Mouse (Mus musculus) spleen, adult 18-20 months (tissue): ENCODE results near the gene Sh3rf1.

Source experiments
- DNase-seq, 2 experiments: peaks; one replicate each; pipeline ENCODE4 v3.0.0; 2022; ENCODE audit warnings: mixed read lengths in 2 of 2

The Sh3rf1 gene

DNA sequence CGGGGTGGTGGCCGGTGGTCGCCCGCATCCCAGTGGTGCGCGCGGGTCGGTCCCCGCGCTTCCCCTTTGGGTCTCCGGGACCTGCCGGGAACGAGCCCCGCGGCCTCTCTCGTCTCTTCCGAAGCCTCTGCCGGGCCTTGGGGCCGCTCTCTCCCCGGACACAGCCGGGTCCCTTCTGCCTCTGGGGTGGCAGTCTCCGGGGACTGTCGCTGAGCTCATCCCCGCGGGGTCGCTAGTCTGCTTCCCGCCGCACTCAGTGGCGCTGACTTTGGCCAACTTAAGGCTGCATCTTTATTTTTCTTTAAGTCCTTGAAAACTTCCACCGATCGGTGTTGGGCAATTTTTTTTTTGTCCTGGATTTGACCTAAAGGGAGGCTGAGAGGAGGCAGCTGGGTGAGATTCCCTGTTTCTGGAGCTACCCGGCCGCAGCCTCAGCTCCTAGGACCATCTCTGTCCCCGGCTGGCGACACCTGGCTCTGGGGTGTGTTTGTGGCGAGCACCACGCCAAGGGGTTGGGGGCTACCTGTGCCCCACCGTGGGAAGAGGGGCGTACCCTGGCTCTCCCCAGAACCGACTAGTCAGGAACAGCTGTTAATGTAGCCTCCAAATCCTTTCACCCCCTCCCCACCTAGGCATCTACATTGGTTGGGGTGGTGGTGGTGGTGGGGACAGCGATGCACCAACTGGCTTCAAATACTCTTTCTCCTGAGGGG is 864 bp downstream of the Sh3rf1 start:
- DNase-seq = peak; percentile 36 to 59

DNA sequence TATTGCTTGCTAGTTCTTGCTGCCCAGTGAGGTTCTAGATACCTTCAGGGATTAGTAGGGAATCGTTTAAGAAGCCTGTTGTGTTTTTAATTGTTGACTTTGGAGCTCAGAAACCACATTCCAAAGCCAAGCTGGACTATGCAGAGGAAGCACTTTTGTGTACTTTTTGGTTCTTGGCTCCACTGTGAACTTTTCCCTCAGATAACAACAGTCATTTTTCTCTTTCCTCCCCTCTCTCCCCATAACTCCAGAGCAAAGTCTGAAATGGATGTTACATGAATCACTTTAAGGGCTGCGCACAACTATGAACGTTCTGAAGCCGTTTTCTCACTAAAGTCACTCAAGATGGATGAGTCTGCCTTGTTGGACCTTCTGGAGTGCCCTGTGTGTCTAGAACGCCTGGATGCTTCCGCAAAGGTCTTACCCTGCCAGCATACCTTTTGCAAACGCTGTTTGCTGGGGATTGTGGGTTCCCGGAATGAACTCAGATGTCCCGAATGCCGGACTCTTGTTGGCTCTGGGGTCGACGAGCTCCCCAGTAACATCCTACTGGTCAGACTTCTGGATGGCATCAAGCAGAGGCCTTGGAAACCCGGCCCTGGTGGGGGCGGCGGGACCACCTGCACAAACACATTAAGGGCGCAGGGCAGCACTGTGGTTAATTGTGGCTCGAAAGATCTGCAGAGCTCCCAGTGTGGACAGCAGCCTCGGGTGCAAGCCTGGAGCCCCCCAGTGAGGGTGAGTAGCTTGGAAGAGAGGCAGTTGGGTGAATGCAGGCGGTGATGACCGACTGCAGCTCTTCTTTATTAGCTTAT is 2.1 kb downstream of the Sh3rf1 start:
- no peak for DNase-seq

GRCm38 (mm10) chr8:61226632-61227031 is 3.0 kb downstream of the Sh3rf1 start:
- no peak for DNase-seq

DNA sequence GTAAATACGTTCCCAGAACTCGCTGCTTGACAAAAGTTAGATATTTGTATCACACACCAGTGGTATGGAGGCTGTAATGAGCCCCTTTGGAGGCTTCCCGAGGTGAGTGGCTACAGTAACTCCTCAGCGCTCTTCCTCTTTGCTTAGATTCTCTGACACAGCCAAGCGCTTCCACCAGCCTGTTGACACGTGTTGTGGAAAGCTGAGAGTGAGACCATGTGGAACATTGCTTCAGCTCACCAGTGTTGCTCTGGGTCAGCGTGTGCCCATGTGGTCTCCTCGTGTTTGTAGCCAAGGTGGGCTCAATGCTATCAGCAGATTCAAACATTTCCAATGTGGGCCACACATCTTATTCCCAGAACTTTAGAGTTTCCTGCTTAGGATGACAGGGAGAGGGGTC is 5.0 kb downstream of the Sh3rf1 start:
- DNase-seq = no peak

DNA sequence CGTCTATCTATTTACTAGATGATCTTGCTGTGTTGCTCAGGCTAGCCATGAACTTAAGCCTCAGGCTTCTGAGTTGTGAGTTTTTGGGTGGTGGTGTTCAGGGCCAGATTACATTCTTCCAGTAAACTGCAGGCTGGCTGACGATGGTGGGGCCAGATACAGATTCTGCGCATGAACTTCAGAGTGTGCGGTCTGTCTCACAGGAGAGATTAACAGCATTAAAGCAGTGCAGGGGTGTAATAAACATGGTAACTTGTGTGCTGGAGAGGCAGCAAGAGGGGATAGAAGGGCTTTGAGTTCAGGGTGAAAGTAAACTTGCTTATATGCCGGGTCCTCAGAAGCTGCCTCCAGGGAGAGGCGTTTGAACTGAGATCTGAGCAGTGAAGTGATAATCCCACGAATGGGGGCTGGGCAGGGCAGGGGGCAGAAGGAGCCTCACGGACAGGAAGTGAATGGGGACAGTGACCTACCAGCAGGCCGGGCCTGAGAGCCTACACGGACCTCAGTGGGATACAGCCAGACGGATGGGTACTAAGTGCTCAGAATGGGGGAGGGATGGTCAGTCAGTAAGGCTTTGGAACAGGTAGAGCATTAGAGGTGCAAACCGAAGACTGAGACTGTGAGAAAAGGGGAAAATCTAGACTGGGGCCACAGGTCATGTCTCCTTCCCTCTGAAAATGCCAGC is 6.0 kb downstream of the Sh3rf1 start:
- no peak for DNase-seq

DNA sequence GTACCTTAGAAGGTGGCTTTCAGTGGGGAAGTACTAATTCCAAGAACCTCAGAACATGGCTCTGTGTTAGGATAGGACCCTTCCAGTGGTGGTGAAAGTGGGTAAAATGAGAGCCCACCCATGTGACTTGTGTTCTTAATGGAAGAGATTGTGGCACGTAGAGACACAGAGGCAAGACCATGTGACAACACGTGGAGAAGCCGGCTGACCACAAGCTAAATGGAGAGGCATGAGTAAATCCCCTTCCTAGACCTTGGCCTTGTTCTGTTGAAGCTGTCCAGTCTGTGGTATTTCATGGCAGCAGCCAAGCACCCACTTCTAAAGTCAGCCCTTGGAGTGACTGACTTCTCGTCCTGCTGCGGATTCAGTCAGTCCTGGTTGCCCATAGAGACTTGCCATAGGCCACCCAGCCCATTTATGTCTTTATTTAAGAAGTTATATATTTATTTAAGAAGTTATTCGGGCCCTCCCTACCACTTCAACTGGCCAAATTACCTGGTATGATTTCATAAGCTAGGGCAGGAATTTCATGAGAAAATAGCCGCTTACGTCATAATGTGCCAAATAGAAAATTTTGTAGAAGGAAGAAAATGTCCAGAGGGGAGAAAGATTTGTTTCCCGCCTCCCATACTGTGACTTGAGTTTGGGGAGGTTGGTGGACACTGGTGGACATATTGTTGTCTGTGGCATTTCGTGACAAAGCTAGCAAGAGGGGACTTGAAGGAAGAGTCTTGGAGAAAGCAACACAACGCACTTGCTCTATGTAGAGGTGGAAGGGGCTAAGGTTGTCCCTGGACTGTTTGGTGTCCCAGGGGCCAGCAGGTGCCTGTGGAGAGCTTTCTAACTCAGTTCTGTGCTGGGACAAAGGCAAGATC is 7.4 kb downstream of the Sh3rf1 start:
- DNase-seq = no peak

- DNase-seq = no peak
Measured at GRCm38 (mm10) chr8:61235499-61235898, 11.8 kb downstream of the Sh3rf1 start.

- DNase-seq = no peak
Measured at GRCm38 (mm10) chr8:61236506-61237268, 13.0 kb downstream of the Sh3rf1 start.

- no peak for DNase-seq
Measured at GRCm38 (mm10) chr8:61239576-61239975, 15.9 kb downstream of the Sh3rf1 start.

DNA sequence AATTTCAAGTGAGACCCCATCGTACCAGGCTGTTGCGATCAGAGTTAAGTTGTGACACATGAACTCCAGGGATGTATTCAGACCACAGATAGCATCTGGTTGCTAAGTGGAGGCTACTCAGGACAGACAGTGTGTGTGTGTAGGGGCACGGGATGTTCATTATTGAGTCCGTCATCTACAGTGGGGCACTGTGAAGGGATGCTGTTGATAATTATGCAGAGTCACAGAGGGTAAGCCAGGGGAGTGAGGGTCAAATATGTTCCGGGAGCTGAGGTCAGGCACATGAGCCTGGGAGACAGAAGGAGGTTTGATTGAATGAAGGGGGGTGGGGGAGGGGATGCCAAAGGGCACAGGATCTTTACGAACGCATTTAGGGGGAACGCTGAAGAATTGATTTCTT is 17.6 kb downstream of the Sh3rf1 start:
- DNase-seq = no peak

GRCm38 (mm10) chr8:61242896-61243295 is 19.2 kb downstream of the Sh3rf1 start:
- DNase-seq = no peak

DNA sequence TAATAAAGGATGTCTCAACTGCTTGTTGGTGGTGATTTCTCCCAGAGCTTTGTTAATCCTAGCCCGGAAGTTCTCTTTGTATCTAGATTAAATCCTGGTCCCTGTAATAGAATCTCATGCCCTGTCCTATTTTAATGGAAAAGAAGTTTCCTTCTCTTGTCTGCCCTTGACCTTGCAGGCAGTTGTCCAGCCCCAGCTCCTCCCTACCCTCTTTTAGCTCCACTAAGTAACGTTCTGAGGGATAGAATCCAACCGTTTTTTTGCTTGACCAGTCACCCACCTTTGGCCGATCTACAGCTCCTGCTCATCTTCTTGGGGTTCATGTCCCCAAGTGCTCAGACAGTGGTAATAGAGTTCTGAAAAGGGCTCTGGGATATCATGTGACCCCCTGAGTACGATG is 19.8 kb downstream of the Sh3rf1 start:
- no peak for DNase-seq

GRCm38 (mm10) chr8:61244157-61244556 is 20.5 kb downstream of the Sh3rf1 start:
- no peak for DNase-seq

GRCm38 (mm10) chr8:61247270-61248025 is 23.8 kb downstream of the Sh3rf1 start:
- no peak for DNase-seq

DNA sequence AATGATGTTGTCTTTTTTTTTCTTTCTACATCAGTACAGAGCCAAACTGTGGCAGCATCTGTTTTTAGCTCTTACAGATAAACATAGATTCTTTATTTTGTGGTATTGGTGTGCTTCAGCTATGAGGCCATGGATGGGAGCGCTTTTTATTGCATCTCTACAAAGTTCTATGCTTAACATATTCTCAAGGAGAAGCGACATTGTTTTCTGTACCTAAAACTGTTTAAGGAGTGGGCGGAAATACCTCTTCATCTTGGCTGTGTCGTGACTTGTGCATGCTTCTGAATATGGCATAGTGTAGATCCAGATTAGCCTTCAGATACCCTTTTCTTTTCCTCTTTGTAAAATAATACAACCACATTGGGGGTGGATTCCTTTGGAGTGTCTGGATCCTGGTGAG is 25.8 kb downstream of the Sh3rf1 start:
- DNase-seq = no peak

DNA sequence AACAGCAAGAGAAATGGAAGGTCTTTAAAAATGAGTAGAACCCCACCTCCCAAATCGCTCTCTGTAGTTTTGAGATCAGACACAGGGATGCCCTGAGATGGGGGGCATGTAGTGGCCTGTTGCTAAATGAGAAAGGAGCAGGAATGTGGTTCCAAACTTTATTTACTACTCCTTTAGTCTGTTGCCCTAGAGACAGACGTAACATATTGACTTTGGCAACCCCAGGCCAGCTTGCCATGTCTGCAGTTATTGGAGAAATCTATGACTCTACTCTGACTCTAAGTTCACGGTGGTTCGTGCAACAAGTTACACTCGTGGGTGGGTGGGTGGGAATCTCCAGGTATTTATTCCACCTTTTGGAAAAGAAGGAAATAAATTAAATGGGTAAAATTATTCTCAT is 30.5 kb downstream of the Sh3rf1 start:
- DNase-seq = no peak

GRCm38 (mm10) chr8:61258828-61259227 is 35.2 kb downstream of the Sh3rf1 start:
- no peak for DNase-seq

DNA sequence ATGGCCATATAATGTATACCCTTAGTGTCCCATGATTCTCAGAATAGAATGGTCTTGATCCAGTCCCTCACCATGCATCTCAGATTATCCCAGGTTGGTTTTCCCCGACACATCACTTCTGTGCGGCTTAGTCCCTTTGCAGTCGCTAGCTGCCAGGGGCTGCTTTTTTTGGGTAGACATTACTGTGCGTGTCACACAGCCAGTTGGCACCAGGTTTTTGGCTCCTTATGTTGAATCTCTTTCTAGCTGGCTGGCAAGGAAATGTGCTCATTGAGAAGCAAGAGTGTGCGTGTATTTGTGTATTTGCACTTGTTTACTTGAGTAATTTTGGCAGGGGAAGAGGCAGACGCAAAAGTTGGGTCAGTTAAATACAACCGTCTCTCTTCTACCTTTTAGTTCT is 35.9 kb downstream of the Sh3rf1 start:
- no peak for DNase-seq

GRCm38 (mm10) chr8:61260530-61260929 is 36.9 kb downstream of the Sh3rf1 start:
- no peak for DNase-seq

DNA sequence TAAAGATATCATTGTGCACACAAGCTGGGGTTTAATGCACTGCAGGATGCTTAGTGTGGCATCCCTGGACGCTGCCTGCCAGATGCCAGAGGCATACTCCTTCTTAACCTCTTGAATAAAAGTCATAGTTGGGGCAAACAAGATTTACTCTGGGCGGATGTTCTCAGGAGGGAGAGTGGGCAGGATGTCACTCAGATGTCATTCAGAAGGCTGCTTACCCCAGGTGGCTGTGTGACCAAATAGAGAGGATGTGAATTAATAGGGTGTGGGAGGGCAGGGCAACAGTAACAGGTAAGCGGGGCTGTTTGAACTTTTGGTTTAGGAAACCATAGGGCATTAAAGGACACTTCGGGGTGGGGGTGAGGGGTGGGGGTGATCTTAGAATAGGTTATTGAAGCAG is 37.7 kb downstream of the Sh3rf1 start:
- no peak for DNase-seq

- no peak for DNase-seq
Measured at GRCm38 (mm10) chr8:61263691-61264090, 40.0 kb downstream of the Sh3rf1 start.
